Mouse (Mus musculus) thymus, adult 18-20 months (tissue): ENCODE results near the gene Sbf2.
"Not testable (repeated sequence)": the region's sequence is repeated elsewhere in the genome, so short reads cannot be mapped to it uniquely, and the experiment has no call there.

ENCODE experiments used
- DNase-seq, 2 experiments: peaks; one replicate each; pipeline ENCODE4 v3.0.0; 2022; ENCODE audit warnings: mixed read lengths in 2 of 2

The Sbf2 gene

DNA sequence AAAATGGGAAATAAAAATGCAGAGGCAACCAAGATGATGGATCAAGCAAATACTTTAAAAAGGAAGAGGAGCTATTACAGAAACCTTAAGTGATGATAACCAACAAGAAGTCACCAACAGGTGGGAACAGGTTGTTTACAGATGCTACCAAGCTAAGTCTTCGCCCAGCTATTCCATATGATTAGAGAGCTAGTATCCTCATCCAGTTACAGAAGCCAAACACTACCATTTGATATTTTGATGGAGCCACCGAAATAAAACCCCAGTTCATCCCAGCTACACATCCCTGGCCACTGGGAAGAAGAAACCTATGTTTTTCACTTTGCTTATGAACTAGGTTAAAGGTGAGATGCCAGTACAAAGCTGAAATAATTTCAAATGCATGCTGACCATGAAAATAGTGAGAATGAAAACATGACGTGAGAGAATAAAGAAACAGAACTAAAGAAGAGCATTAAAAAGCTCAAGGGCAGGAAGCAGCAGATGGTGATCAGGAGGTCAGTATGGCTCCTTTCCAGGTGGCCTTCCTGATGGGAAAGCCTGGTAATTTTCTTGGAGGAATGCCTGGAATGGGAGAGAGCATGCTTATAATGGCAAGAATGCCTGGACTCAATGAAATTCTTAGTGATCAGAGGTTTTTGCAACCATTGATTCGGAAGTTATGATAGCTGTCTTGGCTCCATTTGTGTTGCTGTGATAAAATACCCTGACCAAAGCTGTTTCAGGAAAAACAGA, 48.7 kb downstream of the Sbf2 start:
- no peak for DNase-seq

DNA sequence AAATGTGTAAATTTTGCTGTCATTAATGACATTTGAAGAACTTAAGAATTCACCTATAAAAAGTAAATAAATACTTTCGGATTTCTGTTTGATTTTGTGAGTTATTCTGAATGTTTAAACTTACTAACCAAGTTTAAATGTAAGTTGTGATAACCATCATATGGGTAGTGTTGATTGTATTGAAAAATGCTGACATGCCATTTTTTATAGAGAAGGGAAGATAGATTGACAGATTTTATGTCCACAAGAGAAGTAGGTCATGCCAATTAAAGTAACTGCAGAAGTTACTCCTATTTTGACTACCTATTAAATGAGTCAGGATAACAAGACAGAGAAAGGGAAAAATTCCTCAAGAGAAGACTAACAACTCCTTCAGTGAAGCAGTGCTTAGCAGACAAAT, 53.1 kb downstream of the Sbf2 start:
- DNase-seq, result no peak

DNA sequence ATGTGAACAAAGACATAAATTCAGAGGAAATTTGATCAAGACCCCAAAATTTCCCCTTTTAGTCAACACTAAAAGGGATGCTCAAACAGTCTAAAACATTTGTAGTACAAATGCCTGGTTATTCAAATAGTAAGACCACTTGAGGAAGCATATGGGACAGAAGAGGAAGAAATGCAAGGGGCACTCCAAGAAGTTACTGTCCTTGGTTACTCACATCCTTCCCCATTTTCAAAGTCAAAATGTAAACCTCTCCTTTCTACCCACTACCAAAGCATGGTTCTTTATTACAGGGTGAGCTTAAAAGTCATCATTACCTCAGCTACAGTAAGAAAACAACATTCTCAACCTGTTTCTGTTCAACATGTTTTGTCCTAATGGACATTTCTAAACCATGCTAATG, 57.7 kb downstream of the Sbf2 start:
- no peak for DNase-seq

DNA sequence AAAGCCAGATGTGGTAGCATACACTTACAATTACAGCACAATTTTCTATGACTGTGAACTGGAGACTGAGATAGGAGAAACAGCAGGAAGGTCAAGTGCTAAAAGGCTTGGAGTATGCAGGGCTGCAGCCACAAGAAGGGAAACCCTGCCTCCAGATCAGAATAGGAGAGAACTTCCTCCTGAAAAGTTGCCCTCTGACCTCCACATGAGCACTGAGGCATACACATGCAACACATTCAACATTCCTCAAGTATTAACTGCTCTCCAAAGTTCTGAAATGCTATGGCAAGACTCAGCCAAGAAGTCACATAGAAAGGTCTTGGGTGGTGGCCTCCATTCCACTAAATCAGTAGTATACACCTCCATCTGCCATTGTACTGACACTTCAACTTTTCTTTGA, 58.5 kb downstream of the Sbf2 start:
- DNase-seq, result no peak

DNA sequence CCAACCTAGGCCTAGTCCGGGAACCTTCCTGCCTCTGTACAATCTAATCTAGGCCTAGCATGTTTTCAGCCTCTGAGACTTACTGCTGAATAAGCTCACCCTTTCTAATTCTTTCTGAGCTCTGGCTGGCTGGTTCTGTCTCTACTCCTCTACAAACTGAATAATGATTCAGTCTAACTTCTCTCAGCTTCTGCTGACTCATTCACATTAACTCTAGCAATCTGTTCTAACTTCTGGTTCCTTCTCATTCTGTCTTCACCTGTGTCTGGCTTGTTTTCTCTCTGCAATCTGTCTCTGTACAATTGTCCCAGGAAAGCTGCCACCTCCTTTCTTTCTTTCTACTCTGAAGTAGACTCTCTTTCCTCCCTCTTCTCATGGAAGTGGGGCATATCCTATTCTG, 59.5 kb downstream of the Sbf2 start:
- no peak for DNase-seq

DNA sequence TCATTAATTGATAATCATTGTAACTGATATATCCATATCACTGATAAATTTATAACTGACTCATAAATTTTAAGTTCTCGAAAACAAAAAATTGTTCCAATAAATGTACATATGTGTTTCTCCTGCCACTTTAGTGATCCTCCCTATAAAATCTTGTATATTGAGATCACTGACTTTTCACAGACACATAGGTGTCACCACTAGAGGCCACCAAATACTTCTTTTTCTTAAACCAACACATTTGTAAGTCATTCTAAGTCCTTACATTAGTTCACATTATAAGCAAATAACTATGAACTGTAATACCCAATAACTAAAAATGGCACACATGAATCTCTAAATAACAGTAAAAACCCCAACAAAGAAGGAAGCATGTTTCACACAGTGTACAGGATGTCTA, 66.5 kb downstream of the Sbf2 start:
- DNase-seq, result no peak

DNA sequence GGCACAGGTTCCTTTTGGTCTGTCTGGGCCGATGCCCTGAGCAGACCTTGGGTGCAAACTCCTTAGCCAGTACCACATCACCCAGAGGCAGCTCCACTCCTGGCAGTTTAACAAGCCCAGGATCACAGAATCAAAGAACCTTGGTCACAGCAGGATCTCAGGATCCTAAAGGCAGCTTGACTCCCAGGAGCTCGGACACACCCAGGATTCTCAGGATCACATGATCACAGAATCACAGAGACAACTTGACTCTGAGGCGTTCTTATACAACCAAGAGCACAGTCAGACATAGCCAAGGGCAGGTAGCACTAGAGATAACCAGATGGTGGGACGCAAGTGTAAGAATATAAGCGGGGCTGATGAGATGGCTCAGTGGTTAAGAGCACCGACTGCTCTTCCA, 71.4 kb downstream of the Sbf2 start:
- DNase-seq, result no peak

DNA sequence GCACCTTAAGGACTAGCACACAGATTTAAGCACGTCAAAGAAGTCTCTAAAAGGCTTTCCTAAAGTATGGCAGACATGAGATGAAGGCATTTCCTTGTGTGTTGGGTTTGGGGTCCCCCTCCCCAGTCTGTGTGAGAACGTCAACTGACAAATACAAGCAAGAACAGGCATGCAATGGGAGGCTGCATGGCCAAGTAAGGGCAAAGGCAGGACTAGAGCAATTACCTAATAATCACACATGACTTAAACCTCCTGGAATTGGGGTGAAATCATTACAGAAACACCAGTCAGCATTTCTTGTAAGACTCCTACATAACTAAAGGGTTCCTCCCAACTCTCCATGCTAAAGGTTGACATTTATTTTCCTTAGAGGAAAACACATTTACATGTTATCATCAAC, 75.5 kb downstream of the Sbf2 start:
- no peak for DNase-seq

DNA sequence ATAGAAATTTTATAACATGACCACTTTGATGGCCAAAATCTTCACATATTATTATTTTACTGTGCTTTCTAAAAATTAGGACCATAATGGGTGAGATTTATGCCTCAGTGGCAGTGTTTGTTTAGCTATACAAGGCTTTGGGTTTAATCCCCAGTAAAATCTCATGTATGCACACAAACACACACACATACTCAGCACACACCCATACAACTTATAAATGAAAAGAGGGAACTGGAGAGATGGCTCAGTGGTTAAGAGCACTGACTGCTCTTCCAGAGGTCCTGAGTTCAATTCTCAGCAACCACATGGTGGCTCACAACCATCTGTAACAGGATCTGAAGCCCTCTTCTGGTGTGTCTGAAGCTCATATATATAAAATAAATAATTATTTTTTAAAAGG, 84.4 kb downstream of the Sbf2 start:
- DNase-seq, result not testable (repeated sequence)

DNA sequence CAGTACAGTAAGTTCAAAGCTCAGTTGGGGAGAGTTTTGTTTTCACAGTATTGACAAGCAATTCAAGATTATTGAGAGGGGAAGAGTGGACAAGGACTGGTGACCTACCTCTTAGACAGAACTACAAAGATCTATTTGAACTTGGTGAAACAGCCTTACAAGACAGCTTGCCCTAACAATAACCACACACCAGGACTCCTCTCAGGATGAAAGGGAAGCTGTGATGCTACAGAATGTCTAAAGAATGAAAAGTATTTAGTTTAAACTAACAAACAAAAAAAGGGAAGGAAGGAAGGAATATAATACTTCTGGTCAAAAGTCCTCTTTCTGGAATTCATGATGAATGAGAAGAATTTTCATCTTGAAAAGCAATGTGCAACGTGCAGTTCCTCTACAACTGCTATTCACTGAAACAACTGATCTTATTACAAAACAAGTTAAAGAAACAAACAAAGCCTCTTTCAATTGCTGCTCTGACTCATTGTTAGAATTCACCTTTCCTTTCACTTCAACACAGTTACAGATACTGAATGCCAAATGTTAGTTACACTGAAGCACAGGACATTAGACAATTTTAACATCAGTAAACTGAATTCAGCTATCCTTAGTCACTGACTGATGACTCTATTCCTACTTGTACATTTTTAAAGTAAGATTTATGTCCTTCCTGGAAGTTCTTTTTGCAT, 89.5 kb downstream of the Sbf2 start:
- DNase-seq, result no peak

DNA sequence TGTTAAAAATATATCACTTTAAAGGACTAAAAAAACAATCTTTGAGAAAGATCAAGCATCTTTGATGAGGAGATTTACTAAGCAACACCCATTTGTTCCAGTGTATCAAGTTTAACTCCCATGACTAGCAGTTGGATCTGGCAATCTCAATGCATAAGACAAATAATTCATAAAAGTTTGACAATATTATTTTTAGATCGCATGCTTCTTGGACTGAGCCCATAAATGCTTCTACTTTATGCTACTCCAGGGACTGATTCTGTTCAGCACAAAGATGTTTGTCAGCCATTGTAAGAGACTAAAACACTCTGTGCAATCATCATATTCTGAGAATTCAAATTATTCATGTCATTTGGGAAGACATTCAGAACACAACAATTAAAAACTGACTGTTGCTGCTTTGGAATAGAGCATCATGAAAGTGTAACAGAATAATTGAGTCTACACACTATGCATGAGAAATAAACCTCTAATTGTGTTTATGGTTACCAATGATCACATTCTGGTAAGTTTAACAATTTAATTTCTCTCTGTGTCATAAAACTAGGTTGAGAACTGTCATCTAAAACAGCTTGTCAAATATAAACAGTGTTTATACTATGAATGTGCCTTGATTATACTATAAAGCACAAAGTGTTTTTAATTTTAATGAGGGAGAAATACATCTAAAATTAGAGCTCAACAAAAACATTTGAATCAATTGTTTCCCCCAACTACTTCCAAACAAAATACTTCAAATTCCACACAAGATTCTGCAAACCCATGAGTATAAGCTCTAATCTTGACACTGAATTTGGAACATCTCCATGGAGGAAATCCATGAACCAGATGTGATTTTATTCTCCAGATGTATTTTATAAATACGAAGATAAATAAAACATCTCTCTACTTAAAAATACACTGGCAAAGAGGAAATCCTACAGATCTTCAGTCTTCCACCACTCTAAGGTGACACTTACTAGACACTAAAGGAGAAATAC, 98.2 kb downstream of the Sbf2 start:
- DNase-seq, result no peak

DNA sequence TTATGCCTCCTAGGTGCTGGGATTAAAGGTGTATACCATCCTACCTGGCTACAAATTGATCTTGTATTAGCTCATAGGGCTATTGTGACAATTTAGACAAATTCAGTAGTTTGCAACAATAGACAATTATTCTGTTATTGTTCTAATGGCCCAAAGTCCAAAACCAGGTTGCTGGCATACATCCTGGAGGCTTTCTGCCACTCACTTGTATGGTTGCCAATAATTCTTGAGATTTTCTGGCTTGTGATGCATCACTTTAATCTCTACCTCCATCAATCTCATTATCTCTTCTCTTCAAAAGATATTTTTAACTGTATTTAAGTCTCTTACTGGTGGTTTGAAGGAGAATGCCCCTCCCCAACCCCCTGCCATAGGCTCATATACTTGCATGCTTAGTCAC, 100.6 kb downstream of the Sbf2 start:
- DNase-seq, result no peak

DNA sequence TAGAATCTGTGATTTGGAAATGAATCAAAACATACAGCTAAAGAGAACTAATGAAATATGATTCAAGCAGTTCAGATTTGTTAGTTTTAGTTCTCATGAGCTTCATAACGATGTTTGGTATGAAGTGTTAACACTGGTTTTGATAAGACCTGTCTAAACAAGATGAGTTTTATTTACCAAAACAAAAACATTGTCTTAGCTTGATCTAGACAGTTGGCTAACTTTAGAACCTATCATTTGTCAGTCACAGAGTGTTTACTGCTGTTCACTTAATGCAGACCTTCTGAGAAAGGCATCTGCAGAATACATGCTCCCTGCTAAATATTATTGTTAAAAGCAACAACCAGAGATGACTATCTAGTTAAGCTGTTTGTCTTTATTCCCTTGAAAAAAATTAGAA, 116.1 kb downstream of the Sbf2 start:
- DNase-seq, result no peak

DNA sequence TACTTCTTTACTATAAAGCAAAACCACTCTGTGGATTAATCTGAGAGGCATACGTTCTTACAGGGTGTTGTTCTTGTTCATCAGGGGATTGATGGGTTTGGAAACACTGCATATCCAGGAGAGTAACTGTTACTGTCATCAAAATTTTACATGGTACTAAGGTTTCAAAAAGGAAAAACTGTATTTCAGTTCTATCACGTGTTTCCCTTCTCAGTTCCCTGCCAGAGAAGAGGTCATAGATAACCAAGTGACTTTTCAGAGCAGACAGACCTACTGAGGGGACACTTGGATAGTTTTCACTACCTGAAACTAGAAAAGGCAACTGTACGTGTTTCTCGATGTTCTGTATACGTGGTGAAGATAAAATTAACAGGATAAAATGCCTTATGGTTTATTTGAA, 123.7 kb downstream of the Sbf2 start:
- DNase-seq, result no peak

DNA sequence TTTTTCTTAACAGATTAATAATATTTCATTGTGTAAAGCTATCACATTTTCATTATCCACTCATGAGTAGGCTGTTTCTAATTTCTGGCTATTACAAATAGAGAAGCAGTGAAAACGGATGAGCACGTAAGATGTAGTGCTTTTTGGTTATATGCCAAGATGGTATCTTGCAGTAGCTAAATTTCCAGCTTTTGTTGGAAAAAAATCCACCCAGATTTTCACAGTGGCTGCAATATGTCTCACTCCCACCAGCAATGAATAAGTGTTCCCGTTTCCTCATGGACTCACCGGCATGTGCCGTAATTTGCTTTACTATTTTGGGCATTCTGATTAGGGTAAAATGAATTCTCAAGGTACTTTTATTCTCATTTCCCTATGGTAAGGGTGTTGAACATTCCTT, 129.7 kb downstream of the Sbf2 start:
- DNase-seq, result no peak

DNA sequence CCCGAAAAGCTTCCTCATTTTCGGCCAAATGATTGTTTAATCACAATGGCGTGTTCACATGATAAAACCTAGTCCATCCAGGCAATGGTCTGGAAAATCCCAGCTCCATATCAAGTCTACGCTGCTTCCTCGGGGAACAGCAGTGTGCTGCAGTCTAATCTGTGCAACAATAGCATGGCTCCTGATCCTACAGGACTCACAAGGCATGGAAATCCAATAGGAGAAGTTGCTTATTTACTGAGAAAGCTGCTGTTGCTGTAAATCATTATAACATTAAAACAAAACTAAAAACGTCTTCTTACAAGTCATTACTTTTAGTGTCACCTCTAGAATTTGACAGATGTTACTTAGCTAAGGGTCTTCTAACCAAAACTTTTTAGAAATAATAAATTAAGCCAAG, 143.7 kb downstream of the Sbf2 start:
- no peak for DNase-seq

DNA sequence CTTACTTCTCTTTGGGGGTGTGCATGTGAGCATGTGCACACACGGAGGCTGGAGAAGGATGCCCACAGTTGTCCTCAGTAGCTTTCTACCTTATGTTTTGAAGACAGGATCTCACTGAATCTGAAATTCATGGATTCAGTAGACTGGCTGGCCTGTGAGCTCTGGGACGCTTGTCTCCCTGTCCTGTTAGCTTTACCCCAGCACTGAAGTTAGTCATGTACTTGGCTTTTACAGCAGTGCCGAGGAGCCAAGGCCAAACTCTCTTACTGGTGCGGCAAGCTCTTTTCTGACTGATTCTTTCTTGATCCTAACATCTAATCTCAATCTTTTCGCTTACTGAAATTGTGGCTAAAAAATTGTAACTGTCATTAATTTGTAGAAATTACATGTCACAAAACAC, 151.3 kb downstream of the Sbf2 start:
- DNase-seq, result no peak

DNA sequence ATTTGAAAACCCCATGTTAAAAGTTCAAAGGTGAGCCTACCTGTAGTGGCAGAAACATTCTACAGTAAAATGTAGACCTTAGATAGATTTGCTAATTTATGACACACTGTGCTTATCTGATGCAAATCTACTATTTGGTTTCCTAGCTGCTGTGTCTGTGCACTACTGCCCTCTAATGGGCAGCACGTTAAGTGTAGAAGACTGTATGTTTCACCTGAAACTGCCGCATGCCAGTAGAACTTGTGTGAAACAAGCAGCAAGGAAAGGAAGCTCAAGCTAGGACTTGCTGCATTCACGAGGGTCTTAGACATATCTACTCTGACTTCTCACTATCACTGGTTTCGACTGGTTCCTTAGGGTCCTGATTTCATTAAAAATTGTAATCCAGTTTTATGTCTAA, 182.4 kb downstream of the Sbf2 start:
- DNase-seq, result peak in 1 of 2 experiments; percentile 13

DNA sequence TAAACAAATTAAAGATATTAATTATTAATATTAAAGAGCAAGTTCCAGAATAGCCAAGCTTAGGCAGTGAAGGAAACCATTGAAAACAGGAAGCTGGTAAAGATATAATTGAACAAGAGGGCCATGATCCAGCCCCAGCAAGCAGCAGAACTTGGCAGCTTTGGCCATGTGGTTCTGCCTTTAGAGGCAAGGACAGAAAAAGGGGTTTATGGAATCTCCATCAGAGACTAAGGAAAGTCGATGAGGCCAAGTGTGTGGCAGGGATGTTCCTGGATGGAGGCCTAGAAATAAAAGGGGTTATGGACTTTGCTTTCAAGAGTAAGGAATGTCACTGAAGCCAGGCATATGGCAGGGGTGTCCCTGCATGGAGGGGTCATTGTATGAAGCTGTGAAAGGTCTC, 198.4 kb downstream of the Sbf2 start:
- DNase-seq, result no peak

DNA sequence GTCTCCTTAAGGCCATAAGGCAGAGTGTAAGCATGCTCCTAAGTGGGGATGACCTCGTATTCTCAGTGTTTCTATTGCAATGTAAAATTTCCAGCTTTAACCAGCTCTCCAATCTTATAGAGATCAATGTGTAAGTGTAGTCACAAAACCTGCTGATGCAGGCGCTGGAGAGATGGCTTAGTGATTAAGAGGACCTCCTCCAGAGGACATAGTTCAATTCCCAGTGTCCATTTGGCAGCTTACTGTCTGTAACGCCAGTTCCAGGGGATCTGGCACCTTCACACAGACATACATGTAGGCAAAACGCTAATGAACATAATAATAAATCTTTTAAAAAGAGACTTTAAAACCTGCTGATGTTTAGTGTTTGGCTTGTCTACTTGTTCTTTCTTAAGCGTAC, 200.4 kb downstream of the Sbf2 start:
- no peak for DNase-seq

DNA sequence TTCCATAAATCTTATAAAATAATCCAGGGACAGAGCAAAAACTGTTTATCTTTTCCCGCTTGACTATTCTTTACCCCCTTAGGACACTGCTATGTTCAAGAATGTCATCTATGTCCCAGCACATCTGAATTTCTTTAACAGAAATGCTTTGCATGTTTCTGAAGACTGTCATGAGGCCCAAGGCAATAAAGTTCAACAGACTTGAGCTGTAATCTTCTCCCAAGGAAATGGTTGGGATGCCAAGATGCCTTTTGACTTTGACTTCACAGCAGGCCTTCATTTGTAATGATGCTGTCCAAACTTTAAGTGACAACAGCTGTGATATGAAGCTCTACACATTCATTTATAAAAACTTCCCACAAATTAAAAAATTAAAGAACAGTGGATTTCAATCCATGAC, 212.6 kb downstream of the Sbf2 start:
- DNase-seq, result no peak

DNA sequence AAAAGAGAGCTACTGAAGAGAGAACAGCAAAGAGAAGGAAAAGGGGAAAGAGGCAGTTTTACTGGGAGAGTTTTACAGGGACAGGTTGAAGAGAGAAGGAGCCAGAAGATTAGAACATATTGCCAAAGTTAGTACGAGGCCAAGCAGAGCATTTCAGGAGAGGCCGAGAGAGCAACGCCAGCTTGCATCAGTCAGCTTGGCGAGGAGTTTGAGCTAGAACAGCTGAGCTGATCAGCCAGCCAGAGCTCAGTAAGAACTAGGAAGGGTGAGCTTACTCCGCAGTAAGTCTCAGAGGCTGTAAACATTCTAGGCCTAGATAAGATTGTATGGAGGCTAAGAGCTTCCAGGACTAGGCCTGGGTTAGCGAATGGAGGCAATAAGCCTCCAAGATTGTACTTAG, 222.1 kb downstream of the Sbf2 start:
- no peak for DNase-seq

DNA sequence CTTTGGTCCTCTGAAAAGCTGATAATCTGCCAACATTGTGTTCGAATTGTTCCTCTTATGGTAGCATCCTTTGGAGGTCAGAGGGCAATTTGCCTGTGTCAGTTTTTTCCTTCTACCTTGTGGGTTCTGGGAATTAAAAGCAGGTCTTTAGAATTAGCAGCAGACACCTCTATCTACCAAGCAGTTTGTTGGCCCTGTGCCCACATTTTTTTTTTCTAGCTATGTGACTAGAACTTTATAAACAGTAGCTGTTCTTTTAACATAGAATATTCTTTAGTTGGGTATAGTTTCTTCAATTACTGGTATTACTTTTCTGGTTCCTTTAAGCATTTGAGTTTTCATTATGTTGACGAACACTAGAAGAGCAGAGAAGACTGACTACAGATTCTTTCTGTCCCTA, 223.1 kb downstream of the Sbf2 start:
- no peak for DNase-seq

DNA sequence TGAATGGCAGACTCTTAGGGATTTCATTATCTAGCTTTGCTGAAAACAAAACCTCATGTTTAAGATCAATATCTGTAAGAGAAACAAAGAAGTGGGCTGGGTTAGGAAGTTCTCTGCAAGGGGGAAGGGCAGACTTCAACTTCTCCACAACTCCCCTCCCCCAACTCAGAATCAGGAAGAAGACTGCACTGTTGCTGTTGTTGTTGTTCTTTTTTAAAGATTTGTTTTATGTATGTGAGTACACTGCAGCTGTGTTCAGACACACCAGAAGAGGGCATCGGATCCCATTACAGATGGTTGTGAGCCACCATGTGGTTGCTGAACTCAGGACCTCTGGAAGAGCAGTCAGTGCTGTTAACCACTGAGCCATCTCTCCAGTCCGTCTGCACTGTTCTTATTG, 225.8 kb downstream of the Sbf2 start:
- not testable (repeated sequence) for DNase-seq
